Mouse (Mus musculus) G1E (cell line): Measurements from ENCODE around the gene Rps6ka1.

Experiments
- CTCF ChIP-seq: IDR thresholded peaks from 2 replicates; pipeline ENCODE4 v1.5.1; 2012; ENCODE audit warnings: low read depth, low read length, inconsistent platforms, mixed read lengths
- GATA1 ChIP-seq: IDR thresholded peaks from 2 replicates; pipeline ENCODE4 v1.6.1; 2012; ENCODE audit warnings: borderline replicate concordance, low read length, inconsistent platforms, mixed read lengths
- TAL1 ChIP-seq: conservative IDR thresholded peaks from 2 replicates; pipeline ENCODE4 v1.6.1; 2012; ENCODE audit warnings: low read depth, low read length, inconsistent platforms, mixed read lengths

DNA sequence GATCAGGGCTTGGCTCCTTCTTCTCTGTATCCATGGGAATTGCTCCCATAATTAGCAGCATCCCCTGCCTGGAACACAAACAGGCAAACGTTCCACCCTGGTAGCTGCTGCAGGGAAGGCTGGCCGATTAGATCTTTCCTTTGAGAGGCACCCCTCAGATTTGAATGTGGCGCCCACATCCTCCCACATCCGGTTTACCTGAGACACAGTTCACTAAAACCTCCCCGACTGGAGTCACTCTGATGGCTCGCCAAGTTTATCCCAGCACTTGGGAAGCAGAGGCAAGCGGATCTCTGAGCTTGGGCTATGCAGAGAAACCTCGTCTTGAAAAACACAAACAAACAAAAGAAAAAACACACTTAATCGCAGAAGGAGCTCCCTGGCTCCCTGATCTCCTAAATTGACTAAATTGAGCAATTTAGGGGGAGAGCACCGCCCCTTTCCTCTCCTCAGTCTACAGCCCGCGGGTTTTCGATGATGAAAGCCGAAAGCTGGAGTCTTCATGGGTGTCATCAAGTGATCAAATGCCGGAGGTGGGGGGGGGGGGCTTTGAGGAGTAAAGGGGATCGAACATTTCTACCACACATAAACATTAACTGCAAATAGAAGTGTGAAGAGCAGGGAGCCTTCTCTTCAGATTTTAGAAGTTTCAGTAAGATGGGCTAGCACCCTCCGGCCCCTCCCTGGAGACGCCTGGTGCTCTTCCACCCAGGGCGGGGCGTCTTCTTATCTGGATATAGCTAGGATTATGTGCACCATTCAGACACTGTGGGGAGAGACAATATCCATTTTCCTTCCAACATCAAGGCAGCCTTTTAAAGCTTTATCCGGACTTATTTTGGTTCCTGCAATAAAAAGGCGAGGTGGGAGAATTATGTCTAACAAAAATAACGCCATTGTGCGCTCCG is 59.5 kb downstream of the Rps6ka1 start:
- TF ChIP-seq CTCF = no peak
- TF ChIP-seq GATA1 = no peak
- TF ChIP-seq TAL1 = no peak
